Mouse (Mus musculus) stomach, embryonic 14.5 days (tissue): ENCODE measurements around the gene Ctnnd2. TPM values are rescaled to one million over a fixed set of nuclear protein-coding genes. Genes with fewer than 3 reads are reported as not detected.

Source experiments
- ATAC-seq: fragments of 200-750 bp; cut with Nextera tagmentation; 2 replicates; pipeline ENCODE4 v1.8.0; 2017; ENCODE audit warnings: low read depth, moderate TSS enrichment; ENCODE audit not compliant: insufficient number of reproducible peaks, insufficient read depth, low FRiP score
- H3K27ac ChIP-seq: fragments of 300-500 bp; sonication (generic); 2 replicates; pipeline ENCODE4 v1.5.1; 2014; ENCODE audit warnings: mild to moderate bottlenecking, low read length, moderate library complexity, mixed read lengths
- H3K27me3 ChIP-seq: fragments of 300-500 bp; sonication (generic); 2 replicates; pipeline ENCODE4 v1.6.1; 2014; ENCODE audit warnings: low read length, control low read depth, mixed read lengths; ENCODE audit not compliant: control insufficient read depth, insufficient read depth
- H3K36me3 ChIP-seq: fragments of 300-500 bp; sonication (generic); 2 replicates; pipeline ENCODE4 v1.6.1; 2014; ENCODE audit warnings: mild to moderate bottlenecking, control low read depth, low read length, moderate library complexity, mixed read lengths; ENCODE audit not compliant: control insufficient read depth, insufficient read depth
- H3K4me1 ChIP-seq: fragments of 300-500 bp; sonication (generic); 2 replicates; pipeline ENCODE4 v1.6.1; 2014; ENCODE audit warnings: low read length, control low read depth, mixed read lengths; ENCODE audit not compliant: control insufficient read depth, insufficient read depth
- H3K4me2 ChIP-seq: fragments of 300-500 bp; sonication (generic); replicated peaks from 2 replicates; pipeline ENCODE4 v1.6.1; 2014; ENCODE audit warnings: low read depth, low read length, control low read depth
- H3K4me3 ChIP-seq: fragments of 300-500 bp; sonication (generic); 2 replicates; pipeline ENCODE4 v1.5.1; 2014; ENCODE audit warnings: low read depth, low read length, control low read depth
- H3K9ac ChIP-seq: fragments of 300-500 bp; sonication (generic); replicated peaks from 2 replicates; pipeline ENCODE4 v1.6.1; 2014; ENCODE audit warnings: low read depth, mild to moderate bottlenecking, control low read depth, low read length, moderate library complexity, mixed read lengths
- H3K9me3 ChIP-seq: fragments of 300-500 bp; sonication (generic); 2 replicates; pipeline ENCODE4 v1.6.1; 2016; ENCODE audit warnings: low read depth, low read length, control low read depth; ENCODE audit not compliant: control insufficient read depth
- WGBS: fragments of 180-500 bp; shearing (Covaris S2); extraction: QIAGEN DNeasy Blood & Tissue Kit; methylation state at CpG from one replicate; pipeline ENCODE4 v1.1.7; 2014; 5-methylcytosine and 5-hydroxymethylcytosine counted together
- polyA plus RNA-seq: library from polyadenylated mRNA; unstranded; fragments of >200 nt; fragmentation: Nextera tagmentation; extraction: Ambion mirVana; gene quantifications from 2 replicates; pipeline ENCODE4 v1.2.1, GENCODE M21; 2014

Ctnnd2 gene
- polyA plus RNA-seq, 1 experiment from 2014 or later, result 6.7 TPM

- Histone ChIP-seq H3K4me2 (no peak overlapping the region), H3K9me3 (no peaks in the 10 kb centered on the region), H3K4me3 (no peak overlapping the region), H3K36me3 (no peaks in the 10 kb centered on the region), H3K27me3 (no peaks in the 10 kb centered on the region), H3K27ac (no peak overlapping the region), H3K9ac (no peak overlapping the region), H3K4me1 (no peaks in the 10 kb centered on the region)
- WGBS, result 69% methylated on average over 1 of the region's 1 CpGs
- no peak for ATAC-seq
These were observed 607.5 kb downstream of the Ctnnd2 start for GRCm38 (mm10) chr15:30779903-30780302.

GRCm38 (mm10) chr15:30780977-30781376 lies 608.6 kb downstream of the Ctnnd2 start:
- H3K9ac ChIP-seq, result no peak overlapping the region
- H3K27ac ChIP-seq, result no peak overlapping the region
- no peaks in the 10 kb centered on the region for H3K4me1 ChIP-seq
- H3K9me3 ChIP-seq, result no peaks in the 10 kb centered on the region
- ATAC-seq, result no peak
- no peaks in the 10 kb centered on the region for H3K36me3 ChIP-seq
- no peak overlapping the region for H3K4me3 ChIP-seq
- no peak overlapping the region for H3K4me2 ChIP-seq
- no peaks in the 10 kb centered on the region for H3K27me3 ChIP-seq

DNA sequence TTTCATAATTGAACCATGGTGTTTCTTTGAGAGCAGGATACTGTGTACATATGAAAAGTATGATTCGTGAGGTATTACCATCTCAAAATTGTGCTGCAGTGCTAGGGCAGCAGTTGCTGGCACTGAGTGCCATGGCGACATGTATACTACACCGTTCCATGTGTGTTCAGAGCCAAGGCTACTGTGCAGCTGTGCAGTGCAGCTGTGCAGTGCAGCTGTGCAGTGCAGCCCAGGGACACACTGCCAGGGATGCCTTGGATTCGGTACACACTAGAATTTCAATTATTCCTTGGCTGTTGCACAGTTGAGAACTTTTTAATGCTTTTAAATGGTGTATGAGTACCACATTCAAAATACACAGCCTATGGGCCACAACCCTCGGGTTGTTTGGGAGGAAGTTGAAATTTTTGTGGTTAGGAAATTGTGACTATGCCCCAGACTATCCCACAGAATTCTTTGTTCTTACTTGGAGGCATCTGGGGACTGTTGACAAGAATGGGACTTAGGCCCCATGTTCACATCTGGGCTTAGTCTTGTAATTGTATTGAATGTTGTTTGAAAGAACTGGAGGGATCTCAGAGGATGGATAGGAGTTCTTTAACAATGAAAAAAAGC lies 613.4 kb downstream of the Ctnnd2 start:
- WGBS, result 85% methylated on average over 5 of the region's 5 CpGs
- no peak overlapping the region for H3K4me2 ChIP-seq
- H3K9me3 ChIP-seq, result no peaks in the 10 kb centered on the region
- no peak overlapping the region for H3K9ac ChIP-seq
- no peak overlapping the region for H3K4me3 ChIP-seq
- no peaks in the 10 kb centered on the region for H3K36me3 ChIP-seq
- H3K4me1 ChIP-seq, result no peaks in the 10 kb centered on the region
- no peak overlapping the region for H3K27ac ChIP-seq
- ATAC-seq, result no peak
- no peaks in the 10 kb centered on the region for H3K27me3 ChIP-seq

DNA sequence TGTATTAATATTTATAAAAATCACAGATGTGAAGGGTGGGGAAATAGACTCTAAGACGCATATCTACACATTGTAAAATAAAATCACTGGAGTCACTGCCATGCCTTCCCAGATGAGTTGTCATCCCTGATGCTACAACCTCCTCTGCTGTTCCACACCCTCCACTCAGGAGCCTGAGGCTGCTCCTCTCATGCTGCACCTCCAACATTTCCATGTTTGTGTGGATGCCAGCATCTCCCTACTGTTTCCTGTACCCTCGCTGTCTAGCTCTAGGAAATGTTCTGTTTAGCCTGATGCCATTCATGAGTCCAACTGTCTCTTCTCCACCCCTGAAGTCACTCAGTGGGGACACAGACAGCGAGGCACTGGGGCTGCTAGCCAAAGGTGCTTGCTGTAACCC lies 620.9 kb downstream of the Ctnnd2 start:
- no peaks in the 10 kb centered on the region for H3K36me3 ChIP-seq
- H3K9ac ChIP-seq, result no peak overlapping the region
- no peak for ATAC-seq
- no peaks in the 10 kb centered on the region for H3K9me3 ChIP-seq
- WGBS, result 76% methylated on average over 3 of the region's 3 CpGs
- H3K27ac ChIP-seq, result no peak overlapping the region
- H3K4me1 ChIP-seq, result no peaks in the 10 kb centered on the region
- H3K4me3 ChIP-seq, result no peak overlapping the region
- H3K4me2 ChIP-seq, result no peak overlapping the region
- no peaks in the 10 kb centered on the region for H3K27me3 ChIP-seq

GRCm38 (mm10) chr15:30795723-30796122 lies 623.3 kb downstream of the Ctnnd2 start:
- 81% methylated on average over 3 of the region's 3 CpGs for WGBS
- Histone ChIP-seq H3K4me2 (no peak overlapping the region), H3K9ac (no peak overlapping the region), H3K4me1 (no peaks in the 10 kb centered on the region), H3K36me3 (no peaks in the 10 kb centered on the region), H3K4me3 (no peak overlapping the region), H3K27me3 (no peaks in the 10 kb centered on the region), H3K9me3 (no peaks in the 10 kb centered on the region), H3K27ac (no peak overlapping the region)
- ATAC-seq, result no peak

DNA sequence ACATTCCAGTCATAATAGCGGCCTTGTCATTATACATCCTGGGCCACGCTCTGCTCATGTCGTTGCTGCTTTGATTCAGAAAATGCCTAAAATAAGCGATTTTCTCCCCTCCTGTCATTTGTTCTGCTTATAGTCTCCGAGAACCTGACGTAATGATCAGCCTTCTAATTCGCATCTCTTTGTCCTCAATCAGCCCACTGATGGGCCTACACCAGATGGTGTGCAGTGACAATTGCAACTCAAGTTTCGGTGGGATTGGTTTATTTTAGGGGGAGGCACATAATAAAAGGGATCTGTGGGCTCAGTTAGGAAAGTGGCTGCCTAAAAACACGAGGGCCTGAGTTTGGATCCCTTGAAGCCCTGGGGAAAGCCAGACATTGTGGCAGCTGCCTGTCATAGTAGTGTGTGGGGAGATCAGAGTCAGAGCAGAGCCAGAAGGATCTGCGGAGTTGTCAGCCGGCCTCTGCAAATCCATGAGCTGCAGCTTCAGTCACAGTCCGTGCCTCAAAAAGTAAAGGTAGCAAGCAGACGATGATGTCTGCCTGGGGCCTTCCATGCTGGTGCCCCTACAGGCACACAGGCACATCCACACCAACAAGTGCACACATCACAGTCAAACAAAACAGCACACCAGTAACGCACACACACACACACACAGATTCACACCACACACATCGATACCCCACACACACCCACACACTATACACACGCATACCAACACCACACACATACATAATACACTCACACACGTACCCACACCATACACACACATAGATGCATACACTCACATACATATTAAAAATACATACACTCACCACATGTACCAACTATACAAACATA lies 655.3 kb downstream of the Ctnnd2 start:
- WGBS, result 86% methylated on average over 17 of the region's 17 CpGs
- Histone ChIP-seq H3K27ac (no peak overlapping the region), H3K4me3 (no peak overlapping the region), H3K4me1 (no peaks in the 10 kb centered on the region), H3K4me2 (no peak overlapping the region), H3K36me3 (no peaks in the 10 kb centered on the region), H3K9ac (no peak overlapping the region), H3K9me3 (no peaks in the 10 kb centered on the region), H3K27me3 (no peaks in the 10 kb centered on the region)
- ATAC-seq, result no peak

DNA sequence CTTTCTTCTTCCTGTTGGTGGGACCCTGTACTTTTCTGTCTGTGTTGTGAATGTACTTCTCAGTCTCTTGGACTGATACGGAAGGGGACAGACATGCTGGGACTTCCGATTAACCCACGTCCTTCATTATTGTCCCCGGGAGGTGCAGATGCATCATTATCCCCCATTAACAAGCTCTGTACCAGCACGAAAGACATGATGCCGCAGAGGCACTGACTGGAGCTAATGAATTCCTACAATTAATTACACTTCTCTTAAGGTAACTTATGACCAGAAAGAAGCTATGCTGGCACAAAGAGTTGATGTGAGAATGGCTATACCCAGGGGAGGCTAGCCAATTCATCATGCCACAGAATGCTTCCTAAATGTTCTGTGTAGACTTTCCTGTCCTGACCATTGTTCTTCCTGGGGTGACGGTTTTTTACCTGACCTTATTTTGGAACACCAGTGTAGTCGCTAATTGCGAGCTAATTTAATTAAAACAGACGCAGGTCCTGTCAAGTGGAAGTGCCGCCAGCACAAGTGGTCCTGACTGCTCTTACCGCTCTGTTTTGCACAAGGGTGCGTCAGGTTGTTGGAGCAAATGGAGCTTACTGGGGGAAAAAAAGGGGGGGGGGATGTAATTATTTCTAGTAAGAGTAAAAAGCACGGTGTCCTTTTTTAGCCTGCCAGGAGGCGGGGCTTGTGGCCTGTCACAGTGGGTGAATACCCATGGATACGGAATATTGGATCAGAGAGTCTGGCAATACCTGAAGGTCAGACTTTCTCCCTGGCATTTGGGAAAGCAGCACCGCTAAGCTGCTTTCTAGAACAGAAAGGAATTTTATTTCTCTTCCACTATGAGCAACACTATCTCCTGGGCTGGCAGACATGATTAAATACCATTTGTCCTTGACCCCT lies 685.1 kb downstream of the Ctnnd2 start:
- H3K4me1 ChIP-seq, result no peaks in the 10 kb centered on the region
- no peaks in the 10 kb centered on the region for H3K9me3 ChIP-seq
- 81% methylated on average over 17 of the region's 17 CpGs for WGBS
- H3K27ac ChIP-seq, result no peak overlapping the region
- no peaks in the 10 kb centered on the region for H3K27me3 ChIP-seq
- ATAC-seq, result no peak
- no peaks in the 10 kb centered on the region for H3K36me3 ChIP-seq
- H3K9ac ChIP-seq, result no peak overlapping the region
- no peak overlapping the region for H3K4me3 ChIP-seq
- H3K4me2 ChIP-seq, result no peak overlapping the region

DNA sequence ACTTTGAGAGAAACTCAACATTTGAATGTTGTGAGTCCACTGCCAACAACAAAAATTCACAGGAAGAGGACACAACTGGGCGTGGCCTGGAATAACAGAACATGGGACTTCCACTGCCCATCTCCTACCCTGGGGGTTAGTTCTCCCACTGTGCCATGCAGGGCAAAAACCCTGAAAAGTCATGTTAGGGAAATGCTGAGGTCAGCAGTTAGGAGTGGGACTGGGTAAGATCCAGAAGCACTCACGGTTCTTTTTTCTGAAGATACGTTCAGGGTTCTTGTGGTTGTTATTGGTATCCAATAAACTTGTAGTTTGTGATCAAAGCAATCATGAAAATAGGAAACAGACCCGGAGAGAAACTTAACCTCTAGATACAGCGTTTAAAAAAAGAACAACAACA lies 695.0 kb downstream of the Ctnnd2 start:
- H3K36me3 ChIP-seq, result no peaks in the 10 kb centered on the region
- H3K9ac ChIP-seq, result no peak overlapping the region
- no peaks in the 10 kb centered on the region for H3K9me3 ChIP-seq
- no peak overlapping the region for H3K27ac ChIP-seq
- ATAC-seq, result no peak
- no peaks in the 10 kb centered on the region for H3K27me3 ChIP-seq
- H3K4me2 ChIP-seq, result no peak overlapping the region
- no peaks in the 10 kb centered on the region for H3K4me1 ChIP-seq
- WGBS, result 86% methylated on average over 5 of the region's 5 CpGs
- no peak overlapping the region for H3K4me3 ChIP-seq
